Mouse (Mus musculus): ENCODE results near the gene Ganc.
A peak's percentile ranks its signal among the peaks of the same experiment; 100 is the strongest.

GRCm38 (mm10) chr2:120478600-120478999 is 74.9 kb downstream of the Ganc start:
- TF ChIP-seq GATA1 (IDR thresholded peaks at IDR 0.05; ENCODE audit: borderline replicate concordance, low read length), result no peak
- peak; percentile 52 for TF ChIP-seq CTCF (IDR thresholded peaks at IDR 0.05; ENCODE audit: low read depth, low read length)
- no peak for TF ChIP-seq TAL1 (conservative IDR thresholded peaks at IDR 0.05; ENCODE audit: low read depth, low read length)
